Mouse (Mus musculus) heart, postnatal 0 days (tissue): ENCODE measurements around the gene Prune1.

Experiments used
- CTCF ChIP-seq: IDR thresholded peaks from 2 replicates; pipeline ENCODE4 v1.5.1; 2016; ENCODE audit warnings: antibody characterized with exemption, control low read depth, low read depth
- EP300 ChIP-seq: IDR thresholded peaks from 2 replicates; pipeline ENCODE4 v1.6.1; 2016; ENCODE audit warnings: antibody characterized with exemption, low read depth

DNA sequence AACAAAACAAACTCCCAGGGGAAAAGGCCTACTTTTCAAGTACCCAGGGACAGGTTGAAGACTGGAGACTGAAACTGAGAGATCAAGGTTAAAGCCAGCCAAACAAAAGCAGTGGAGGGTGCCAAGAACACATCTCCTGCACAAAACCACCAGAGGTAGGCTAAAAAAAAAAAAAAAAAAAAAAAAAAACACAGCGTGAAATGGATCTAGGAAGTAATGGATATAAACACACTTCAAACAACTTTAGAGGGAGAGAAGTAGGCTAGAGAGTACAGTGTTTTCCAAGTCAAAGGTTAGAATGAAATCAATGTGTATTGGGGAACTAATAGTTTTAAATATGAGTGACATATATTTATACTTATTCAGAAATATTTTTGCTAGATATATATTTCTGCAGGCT lies 49.7 kb upstream of the Prune1 start:
- TF ChIP-seq CTCF (no peak), EP300 (no peak)
